Mouse (Mus musculus) intestine, embryonic 15.5 days (tissue): ENCODE measurements around the gene Tnfrsf11a. TPM values are rescaled to one million over a fixed set of nuclear protein-coding genes. Genes with fewer than 3 reads are reported as not detected.
"Not testable (repeated sequence)": the region's sequence is repeated elsewhere in the genome, so short reads cannot be mapped to it uniquely, and the experiment has no call there.

ENCODE experiments used
- ATAC-seq: fragments of 200-750 bp; cut with Nextera tagmentation; 2 replicates; pipeline ENCODE4 v1.8.0; 2017; ENCODE audit warnings: moderate TSS enrichment, moderate library complexity
- H3K27ac ChIP-seq: fragments of 300-500 bp; sonication (generic); 2 replicates; pipeline ENCODE4 v1.5.1; 2015; ENCODE audit warnings: mild to moderate bottlenecking, inconsistent platforms
- H3K27me3 ChIP-seq: fragments of 300-500 bp; sonication (generic); replicated peaks from 2 replicates; pipeline ENCODE4 v1.6.1; 2015; ENCODE audit warnings: inconsistent platforms
- H3K36me3 ChIP-seq: fragments of 300-500 bp; sonication (generic); 2 replicates; pipeline ENCODE4 v1.6.1; 2015; ENCODE audit warnings: inconsistent platforms
- H3K4me1 ChIP-seq: fragments of 300-500 bp; sonication (generic); replicated peaks from 2 replicates; pipeline ENCODE4 v1.6.1; 2015; ENCODE audit warnings: inconsistent platforms
- H3K4me2 ChIP-seq: fragments of 300-500 bp; sonication (generic); replicated peaks from 2 replicates; pipeline ENCODE4 v1.6.1; 2015; ENCODE audit warnings: mild to moderate bottlenecking, inconsistent platforms
- H3K4me3 ChIP-seq: fragments of 300-500 bp; sonication (generic); replicated peaks from 2 replicates; pipeline ENCODE4 v1.5.1; 2015; ENCODE audit warnings: inconsistent platforms
- H3K9ac ChIP-seq: fragments of 300-500 bp; sonication (generic); 2 replicates; pipeline ENCODE4 v1.6.1; 2015; ENCODE audit warnings: inconsistent platforms
- H3K9me3 ChIP-seq: fragments of 300-500 bp; sonication (generic); 2 replicates; pipeline ENCODE4 v1.6.1; 2016; ENCODE audit warnings: inconsistent platforms
- WGBS: fragments of 180-500 bp; shearing (Covaris S2); methylation state at CpG from one replicate; pipeline ENCODE4 v1.1.7; 2015; 5-methylcytosine and 5-hydroxymethylcytosine counted together
- polyA plus RNA-seq: library from polyadenylated mRNA; unstranded; fragments of >200 nt; fragmentation: Nextera tagmentation; extraction: Ambion mirVana; gene quantifications from 2 replicates; pipeline ENCODE4 v1.2.1, GENCODE M21; 2015

Gene Tnfrsf11a
- polyA plus RNA-seq, 1 experiment from 2014 or later = 9.1 TPM

DNA sequence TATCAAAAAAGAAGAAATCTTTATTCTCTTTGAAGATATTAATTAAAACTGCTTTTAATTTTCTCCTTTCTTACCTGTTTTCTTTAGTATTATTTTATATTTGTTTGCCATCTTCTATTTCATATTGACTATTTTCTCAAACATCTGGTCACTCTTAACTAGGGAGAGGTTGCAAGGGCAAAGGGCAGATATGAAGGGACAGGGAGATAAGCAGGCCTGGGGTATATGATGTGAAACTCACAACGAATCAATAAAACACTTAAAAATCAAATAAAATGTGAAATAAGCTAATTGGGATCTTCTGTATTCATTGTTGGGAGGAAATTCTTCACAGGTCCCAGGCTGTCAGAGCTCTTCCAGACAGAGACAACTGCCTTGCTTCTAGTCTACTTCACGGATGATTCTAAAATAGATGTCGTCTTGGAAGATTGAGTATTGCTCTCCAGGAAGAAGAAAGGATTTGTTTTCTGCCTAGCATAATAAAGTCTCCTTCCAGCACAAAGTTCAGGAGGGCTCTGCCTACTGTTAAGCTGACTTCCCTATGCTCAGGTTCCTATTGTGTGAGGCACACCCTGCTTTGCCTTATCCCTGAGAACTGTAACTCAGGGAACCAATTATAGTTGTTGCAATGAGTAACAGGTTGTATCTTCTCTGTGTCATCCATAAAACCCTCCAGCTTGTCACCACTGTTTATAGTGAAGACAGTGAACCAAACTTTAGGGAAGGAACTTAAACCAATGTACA, 20.9 kb upstream of the Tnfrsf11a start:
- H3K4me1 ChIP-seq = no peaks in the 10 kb centered on the region
- no peaks in the 10 kb centered on the region for H3K27me3 ChIP-seq
- 0 out of 2 replicates have a peak overlapping the region, but pooled peaks have one; percentile 54 for H3K27ac ChIP-seq
- no peak overlapping the region for H3K9ac ChIP-seq
- no peaks in the 10 kb centered on the region for H3K9me3 ChIP-seq
- no peaks in the 10 kb centered on the region for H3K36me3 ChIP-seq
- H3K4me3 ChIP-seq = no peak overlapping the region
- 53% methylated on average over 3 of the region's 3 CpGs for WGBS
- peak; percentile 96 for ATAC-seq
- H3K4me2 ChIP-seq = no peak overlapping the region

DNA sequence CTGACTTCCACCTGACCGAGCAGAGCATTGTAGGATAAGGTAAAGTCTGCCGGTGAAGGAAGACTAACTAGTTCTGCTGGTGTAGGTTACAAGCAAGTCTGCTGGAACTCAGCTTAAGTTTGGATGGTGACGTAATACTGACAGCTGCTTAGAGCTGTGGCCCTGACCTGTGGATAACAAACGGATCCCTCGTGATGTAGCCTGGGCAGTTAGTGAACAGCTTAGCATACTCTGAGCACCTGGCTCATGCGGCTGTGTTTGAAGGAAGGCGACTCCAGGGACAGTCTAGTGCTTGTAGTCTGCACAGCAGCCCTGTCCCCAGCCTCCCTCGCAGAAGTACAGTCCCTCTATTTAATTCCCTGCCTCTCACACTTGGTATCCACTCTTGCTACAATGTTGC, 14.9 kb upstream of the Tnfrsf11a start:
- 63% methylated on average over 8 of the region's 8 CpGs for WGBS
- ATAC-seq = no peak
- no peaks in the 10 kb centered on the region for H3K27me3 ChIP-seq

DNA sequence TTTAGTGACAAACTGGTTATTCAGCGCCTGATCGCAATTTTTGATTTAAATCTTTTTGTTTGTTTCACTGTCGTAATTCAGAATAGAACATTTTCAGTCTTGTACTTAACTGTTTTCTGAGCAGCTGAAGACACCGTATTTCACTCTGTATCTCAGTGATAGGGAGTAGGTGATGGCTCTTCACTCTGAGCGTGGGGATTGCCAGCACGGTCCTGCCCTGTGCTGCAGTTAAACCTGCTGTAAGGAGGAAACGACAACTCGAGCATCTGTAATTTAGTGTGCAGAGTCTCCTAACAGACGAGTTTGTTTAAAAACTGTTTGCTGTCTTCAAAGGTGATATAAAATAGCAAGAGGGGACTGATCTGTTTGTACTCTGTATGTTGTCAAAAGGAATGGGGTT, 14.4 kb upstream of the Tnfrsf11a start:
- H3K27ac ChIP-seq, H3K9me3 ChIP-seq, H3K9ac ChIP-seq, H3K4me2 ChIP-seq, H3K27me3 ChIP-seq, H3K36me3 ChIP-seq, H3K4me3 ChIP-seq, H3K4me1 ChIP-seq, ATAC-seq: not testable (repeated sequence)
- 66% methylated on average over 9 of the region's 9 CpGs for WGBS

More for the DNA sequence above, 14.9 kb upstream of the Tnfrsf11a start:
- no peak overlapping the region for H3K4me2 ChIP-seq
- H3K9me3 ChIP-seq = no peaks in the 10 kb centered on the region
- no peaks in the 10 kb centered on the region for H3K4me1 ChIP-seq
- H3K36me3 ChIP-seq = no peaks in the 10 kb centered on the region
- H3K27ac ChIP-seq = no peak overlapping the region
- H3K9ac ChIP-seq = no peak overlapping the region
- no peak overlapping the region for H3K4me3 ChIP-seq

DNA sequence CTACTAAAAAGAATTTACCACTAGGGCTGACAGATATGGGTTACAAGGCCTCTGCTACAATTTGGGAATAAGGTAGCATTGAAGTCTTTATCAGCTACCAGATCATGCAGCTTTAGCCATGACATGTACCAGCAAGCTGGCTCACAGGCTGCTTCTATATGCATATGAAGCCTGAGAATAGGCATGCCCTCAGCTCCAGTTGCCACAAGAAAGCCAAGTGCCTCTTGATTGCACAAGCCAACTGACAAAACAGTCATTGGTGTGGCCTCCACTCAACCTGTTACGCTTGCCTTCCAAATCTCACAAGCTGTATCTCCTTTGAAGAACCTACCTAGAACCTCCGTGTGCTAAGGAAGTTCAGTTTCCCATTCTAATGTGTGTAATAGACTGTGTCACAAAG, 12.1 kb upstream of the Tnfrsf11a start:
- Histone ChIP-seq H3K9ac (no peak overlapping the region), H3K9me3 (no peaks in the 10 kb centered on the region), H3K4me1 (no peaks in the 10 kb centered on the region), H3K4me2 (no peak overlapping the region), H3K27ac (no peak overlapping the region), H3K27me3 (no peaks in the 10 kb centered on the region), H3K36me3 (no peaks in the 10 kb centered on the region), H3K4me3 (no peak overlapping the region)
- WGBS = 91% methylated on average over 2 of the region's 2 CpGs
- ATAC-seq = no peak

DNA sequence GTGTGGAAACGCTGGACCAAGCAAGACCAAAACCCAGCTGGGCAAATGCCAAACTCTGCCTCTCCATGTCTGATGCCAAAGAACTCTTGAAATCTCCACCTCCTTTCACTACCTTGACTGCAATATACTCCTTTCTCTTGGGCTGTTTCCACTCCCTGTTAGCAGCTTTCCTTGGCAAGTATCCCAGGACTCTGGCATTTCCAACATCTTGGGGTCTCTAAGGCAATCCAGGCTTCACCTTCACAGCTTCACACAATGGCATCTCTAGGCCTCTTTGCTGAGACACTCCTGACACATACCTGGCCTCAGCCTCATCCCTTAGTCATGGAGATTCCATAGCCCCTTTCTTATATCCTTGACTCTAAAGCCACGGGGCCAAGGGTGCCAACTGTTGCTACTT, 9.8 kb upstream of the Tnfrsf11a start:
- Histone ChIP-seq H3K27me3 (no peaks in the 10 kb centered on the region), H3K4me3 (no peak overlapping the region), H3K4me1 (no peaks in the 10 kb centered on the region), H3K9me3 (no peaks in the 10 kb centered on the region), H3K36me3 (no peaks in the 10 kb centered on the region), H3K27ac (no peak overlapping the region), H3K9ac (no peak overlapping the region), H3K4me2 (no peak overlapping the region)
- no peak for ATAC-seq
- WGBS = 80% methylated on average over 2 of the region's 2 CpGs

DNA sequence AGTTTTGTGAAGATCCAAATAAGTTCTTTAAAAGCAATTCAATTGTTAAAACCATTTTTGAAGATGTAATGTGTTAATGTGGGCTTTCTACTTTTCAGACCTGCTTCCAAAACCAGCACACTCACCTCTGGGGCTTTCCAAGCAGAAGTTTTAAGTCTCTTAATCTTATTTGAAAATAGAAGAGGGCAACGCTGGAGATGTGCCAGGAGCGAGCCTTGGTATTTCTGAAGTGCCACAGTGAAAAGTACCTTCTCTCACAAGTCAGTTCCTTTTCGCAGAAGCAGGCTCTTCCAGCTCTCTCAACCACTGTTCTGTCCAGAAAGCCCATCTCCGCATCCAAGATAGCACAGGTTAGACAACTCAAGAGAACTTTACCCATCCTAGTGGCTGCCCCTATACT, 4.1 kb upstream of the Tnfrsf11a start:
- 0 out of 2 replicates have a peak, but pooled peaks cover 9% of the 10 kb centered on the region for H3K4me1 ChIP-seq
- WGBS = 83% methylated on average over 4 of the region's 4 CpGs

DNA sequence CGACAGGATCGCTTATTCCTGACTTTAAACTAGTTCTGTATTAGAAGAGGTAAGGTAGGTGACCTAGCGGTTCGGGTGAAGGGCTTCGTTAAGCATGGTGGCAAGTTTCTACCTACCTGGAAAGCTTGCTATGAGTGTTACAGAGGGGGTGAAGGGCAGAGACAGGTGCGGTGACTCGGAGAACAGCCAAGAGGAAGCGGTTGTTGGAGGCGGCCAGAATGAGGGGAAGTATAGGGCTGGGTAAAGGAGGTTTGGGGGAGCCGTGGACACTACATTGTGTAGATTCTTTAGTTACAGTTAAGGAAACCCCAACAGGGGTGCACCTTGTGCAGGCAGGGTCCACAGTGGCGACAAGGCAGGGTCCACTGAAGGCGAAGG, 450 bp upstream of the Tnfrsf11a start:
- H3K9ac ChIP-seq = peak overlapping the region; percentile 74; the same call in 1 of the 2 replicates
- 37% methylated on average over 12 of the region's 12 CpGs for WGBS
- peak overlapping the region; percentile 76 for H3K4me3 ChIP-seq
- H3K4me1 ChIP-seq = peaks cover 13% of the 10 kb centered on the region
- no peaks in the 10 kb centered on the region for H3K36me3 ChIP-seq
- no peak overlapping the region for H3K27ac ChIP-seq
- no peaks in the 10 kb centered on the region for H3K9me3 ChIP-seq
- ATAC-seq = peak; percentile 13; the same call in 1 of the 2 replicates
- H3K27me3 ChIP-seq = no peaks in the 10 kb centered on the region
- H3K4me2 ChIP-seq = peak overlapping the region; percentile 90

More for the DNA sequence above, 4.1 kb upstream of the Tnfrsf11a start:
- no peaks in the 10 kb centered on the region for H3K9me3 ChIP-seq
- no peak overlapping the region for H3K4me2 ChIP-seq
- no peak overlapping the region for H3K9ac ChIP-seq
- H3K4me3 ChIP-seq = no peak overlapping the region
- H3K27me3 ChIP-seq = no peaks in the 10 kb centered on the region
- H3K27ac ChIP-seq = no peak overlapping the region
- no peak for ATAC-seq
- H3K36me3 ChIP-seq = no peaks in the 10 kb centered on the region

DNA sequence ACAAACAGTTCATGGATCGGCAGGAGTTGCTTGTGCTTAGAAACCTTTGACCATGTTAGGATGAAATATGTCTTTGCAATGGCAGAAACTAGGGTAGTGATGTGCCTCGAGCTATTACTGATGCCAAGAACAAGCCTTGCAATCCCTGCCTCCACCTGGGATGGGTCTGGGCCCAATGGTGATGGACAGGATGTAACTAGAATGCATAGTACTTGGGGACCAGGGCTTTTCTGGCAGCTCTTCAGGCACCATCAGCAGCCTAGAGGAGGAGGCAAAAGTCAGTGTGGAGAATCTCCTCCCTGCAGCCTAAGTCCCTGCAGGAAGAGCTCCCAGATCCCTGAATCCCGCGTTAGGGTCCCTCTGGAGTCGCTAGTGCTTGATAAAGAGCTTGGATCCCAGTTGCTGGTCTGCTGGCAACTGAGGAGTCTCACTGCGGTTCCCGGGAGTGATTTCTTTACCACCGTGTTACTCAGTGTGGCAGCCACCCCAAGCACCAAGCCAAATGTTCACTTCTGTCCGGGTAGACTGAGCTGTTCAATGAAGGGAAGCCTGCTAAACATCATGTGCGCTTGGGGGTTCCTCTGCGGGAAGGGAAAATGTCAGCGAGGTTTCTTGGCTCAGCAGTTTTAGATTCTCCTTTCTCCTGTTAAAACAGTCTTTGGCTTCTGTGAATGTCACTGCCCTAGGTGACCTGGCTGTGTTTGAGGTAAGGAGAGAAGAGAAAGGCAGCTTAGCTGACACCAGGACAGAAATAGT, 1.1 kb downstream of the Tnfrsf11a start:
- Histone ChIP-seq H3K4me3 (peak overlapping the region; percentile 76), H3K36me3 (no peaks in the 10 kb centered on the region), H3K4me2 (peak overlapping the region; percentile 90), H3K27me3 (no peaks in the 10 kb centered on the region), H3K27ac (peak overlapping the region; percentile 32; the same call in 1 of the 2 replicates), H3K9me3 (no peaks in the 10 kb centered on the region), H3K4me1 (peaks cover 23% of the 10 kb centered on the region), H3K9ac (peak overlapping the region; percentile 74)
- 25% methylated on average over 12 of the region's 12 CpGs for WGBS
- no peak for ATAC-seq

DNA sequence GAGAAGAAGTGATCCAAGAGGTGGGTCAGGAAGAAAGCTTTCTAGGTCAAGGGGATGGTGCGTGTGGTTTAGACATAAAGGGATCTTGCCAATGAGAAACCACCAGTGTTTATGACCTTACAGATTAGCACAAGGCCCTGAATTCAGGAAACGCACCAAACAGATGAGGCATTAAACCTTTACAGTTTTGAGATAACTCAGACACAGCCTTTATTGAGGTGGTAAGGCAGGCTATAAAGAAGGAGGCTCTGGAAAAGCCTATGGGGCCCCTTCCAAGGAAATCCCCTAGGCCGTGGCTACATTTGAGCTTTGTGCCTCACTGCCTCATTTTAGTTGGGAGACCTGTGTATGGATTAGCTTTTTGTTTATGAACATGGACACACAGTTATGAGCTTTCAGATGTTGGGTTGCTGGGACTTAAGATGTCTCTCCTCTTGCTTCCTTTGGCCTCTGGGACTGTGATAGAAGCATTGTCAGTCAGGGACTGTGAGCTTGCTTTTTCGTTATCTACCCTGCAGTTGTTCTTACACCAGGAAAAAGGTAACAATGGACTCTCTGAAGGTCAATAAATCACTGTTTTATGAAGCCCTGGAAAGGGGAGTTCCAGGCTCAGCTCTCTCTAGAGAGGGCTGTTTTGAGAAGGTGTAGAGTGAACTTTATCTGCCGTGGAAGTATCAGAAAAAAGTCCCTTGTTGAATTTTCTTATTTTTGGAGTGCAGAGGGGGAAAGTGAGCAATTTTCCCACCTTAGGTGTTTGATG, 3.9 kb downstream of the Tnfrsf11a start:
- Histone ChIP-seq H3K27ac (peak overlapping the region; percentile 87), H3K9ac (no peak overlapping the region), H3K27me3 (no peaks in the 10 kb centered on the region), H3K4me3 (no peak overlapping the region), H3K4me1 (peaks cover 27% of the 10 kb centered on the region), H3K36me3 (no peaks in the 10 kb centered on the region), H3K9me3 (no peaks in the 10 kb centered on the region), H3K4me2 (peak overlapping the region; percentile 47)
- 44% methylated on average over 5 of the region's 5 CpGs for whole genome bisulfite sequencing
- ATAC-seq = peak; percentile 82

DNA sequence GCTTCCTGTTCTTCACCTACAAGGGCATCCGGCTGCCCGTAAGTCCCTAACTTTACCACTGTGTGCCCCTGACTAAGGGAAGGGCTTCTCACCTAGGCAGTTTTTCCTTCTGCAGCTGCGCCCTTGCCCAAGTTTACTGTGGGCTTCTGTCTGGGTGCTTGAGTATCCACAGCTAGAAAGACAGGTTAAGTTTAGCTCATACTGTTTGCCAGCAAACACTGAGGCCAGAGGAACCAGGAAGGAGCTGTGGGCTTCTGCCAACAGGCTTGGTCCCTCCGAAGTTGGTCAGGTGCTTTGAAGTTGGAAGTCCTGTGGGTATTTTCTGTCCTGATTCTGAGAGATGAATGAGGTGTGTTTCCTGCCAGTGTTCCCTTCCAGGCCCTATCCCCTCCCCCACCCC, 4.6 kb downstream of the Tnfrsf11a start:
- WGBS = 49% methylated on average over 4 of the region's 4 CpGs
- Histone ChIP-seq H3K9me3 (no peaks in the 10 kb centered on the region), H3K4me2 (peak overlapping the region; percentile 47), H3K4me1 (peaks cover 25% of the 10 kb centered on the region), H3K4me3 (0 out of 2 replicates have a peak overlapping the region, but pooled peaks have one; percentile 5), H3K9ac (no peak overlapping the region), H3K36me3 (no peaks in the 10 kb centered on the region), H3K27ac (peak overlapping the region; percentile 87), H3K27me3 (no peaks in the 10 kb centered on the region)
- no peak for ATAC-seq

DNA sequence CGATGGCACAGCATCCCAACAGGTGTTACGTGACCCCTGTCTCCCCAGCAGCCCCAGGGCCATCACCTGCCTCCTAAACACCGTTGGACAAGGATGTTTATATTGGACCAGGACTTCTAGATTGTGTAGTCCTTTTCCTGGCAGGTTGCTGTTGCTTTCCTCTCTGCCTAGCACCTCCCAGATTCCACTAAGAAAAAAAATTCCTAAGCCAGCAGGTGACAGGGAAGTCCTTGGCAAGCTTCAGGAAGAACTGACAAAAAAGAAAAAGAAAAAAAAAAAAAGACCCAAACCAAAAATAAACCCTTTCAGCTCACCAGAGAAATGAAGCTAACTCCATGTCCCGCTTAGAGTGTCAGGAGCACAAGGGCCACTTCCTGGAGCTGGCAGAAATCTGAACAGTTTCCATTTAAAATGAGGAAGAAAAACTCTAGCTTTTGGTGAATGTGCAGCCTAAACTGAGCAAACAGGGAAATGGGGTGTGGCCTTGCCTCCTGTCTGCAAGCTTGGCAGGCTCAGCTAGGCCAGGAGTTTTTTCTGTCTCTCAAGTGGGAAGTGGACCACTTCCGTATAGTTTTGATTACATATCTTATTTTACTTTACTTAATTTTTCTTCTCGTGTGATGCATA, 6.3 kb downstream of the Tnfrsf11a start:
- Histone ChIP-seq H3K9me3 (no peaks in the 10 kb centered on the region), H3K27ac (peak overlapping the region; percentile 44; the same call in 1 of the 2 replicates)
- WGBS = 57% methylated on average over 6 of the region's 6 CpGs

DNA sequence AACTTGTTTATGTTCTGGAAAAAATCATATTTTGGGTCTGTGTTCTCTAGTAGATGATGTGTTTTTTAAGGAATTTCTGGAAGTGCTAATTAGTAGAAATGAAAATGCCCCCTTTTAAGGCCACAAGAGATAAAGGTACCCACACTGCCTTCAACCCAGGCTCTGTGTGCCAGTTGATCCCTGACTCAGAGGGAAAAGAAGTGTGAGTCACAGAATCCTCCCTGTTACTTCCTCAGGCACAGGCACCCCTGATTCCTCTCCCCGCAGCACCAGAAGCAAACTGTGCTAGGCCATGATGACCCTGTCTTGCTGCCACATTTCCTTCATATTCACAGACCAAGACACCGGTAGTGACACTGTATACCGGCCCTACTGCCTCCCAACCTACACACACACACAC, 9.6 kb downstream of the Tnfrsf11a start:
- Histone ChIP-seq H3K9me3 (no peaks in the 10 kb centered on the region), H3K4me3 (no peak overlapping the region), H3K27me3 (no peaks in the 10 kb centered on the region), H3K27ac (no peak overlapping the region), H3K36me3 (no peaks in the 10 kb centered on the region), H3K9ac (no peak overlapping the region), H3K4me2 (no peak overlapping the region), H3K4me1 (peaks cover 22% of the 10 kb centered on the region)
- no peak for ATAC-seq
- 73% methylated on average over 3 of the region's 3 CpGs for WGBS

More for the DNA sequence above, 6.3 kb downstream of the Tnfrsf11a start:
- Histone ChIP-seq H3K27me3 (no peaks in the 10 kb centered on the region), H3K9ac (no peak overlapping the region), H3K4me2 (no peak overlapping the region; the same call in 1 of the 2 replicates), H3K4me3 (no peak overlapping the region), H3K4me1 (peaks cover 21% of the 10 kb centered on the region), H3K36me3 (no peaks in the 10 kb centered on the region)
- ATAC-seq = no peak
